Mouse (Mus musculus): ENCODE measurements around the gene Olfr382. TPM values are rescaled to one million over a fixed set of nuclear protein-coding genes. Genes with fewer than 3 reads are reported as not detected.
"Not testable (repeated sequence)": the region's sequence is repeated elsewhere in the genome, so short reads cannot be mapped to it uniquely, and the experiment has no call there.

Olfr382 gene
- not detected in 2 replicates for total RNA-seq (2021)
- long read RNA-seq, experiment 1: 0 reads
- long read RNA-seq, experiment 2: 0 reads

DNA sequence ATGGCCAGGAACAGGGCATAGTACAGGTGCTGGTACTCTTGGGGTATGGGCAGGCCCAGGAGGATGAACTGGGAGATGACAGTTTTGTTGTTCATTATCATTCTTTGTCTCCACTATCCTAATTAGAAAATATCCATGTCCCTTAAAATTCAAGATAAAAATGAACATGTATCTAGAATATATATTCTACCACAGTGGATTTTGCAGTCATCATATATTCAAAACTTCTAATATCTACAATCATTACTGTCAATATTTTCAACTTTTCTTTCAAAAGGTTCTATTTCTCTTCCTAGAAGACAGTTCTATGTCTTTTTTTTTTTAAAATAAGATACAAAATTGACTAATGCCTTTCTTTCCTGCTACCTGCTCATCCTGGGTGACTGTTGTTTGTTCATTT is at the start of gene Olfr382:
Gene Olfr382, minus strand, starts transcription at position 101 of the 400 bp plus-strand sequence.
- no peak for DNase-seq

DNA sequence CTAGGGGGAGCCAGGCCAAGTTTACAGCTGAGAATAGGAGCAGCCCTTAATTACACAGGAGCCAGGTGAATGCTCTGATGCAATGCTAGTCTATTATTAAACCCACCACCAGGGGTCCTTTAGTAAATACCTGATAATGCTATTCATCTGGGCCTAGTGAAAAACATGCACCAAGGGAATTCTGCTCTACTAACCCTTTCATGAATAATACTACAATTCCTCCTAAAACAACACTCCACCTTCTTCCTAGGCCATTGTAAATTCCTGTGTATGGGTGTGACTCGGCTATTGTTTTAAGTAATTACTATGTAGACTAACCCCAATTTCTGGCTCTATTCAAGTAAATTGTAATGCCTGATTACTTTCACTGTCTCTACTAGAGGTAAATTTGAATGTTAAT is 12.0 kb upstream of the Olfr382 start:
- DNase-seq: not testable (repeated sequence)

GRCm38 (mm10) chr11:73491503-73491902 is 25.5 kb downstream of the Olfr382 start, which contains the start of gene Olfr381:
Olfr381 (minus strand) TSS chr11:73491603.
- no peak for DNase-seq

Other genes with a start within 250 kb of the Olfr382 start
- gene Trpv3, start 249.8 kb downstream of the Olfr382 start, total RNA-seq (2021): 0.15 TPM in 2 replicates
- gene Aspa, start 187.6 kb downstream of the Olfr382 start, total RNA-seq (2021): 27.6 and 38.0 TPM in 2 replicates
- not detected in 2 replicates for gene Gm49340, start 187.5 kb downstream of the Olfr382 start, total RNA-seq (2021)
- gene Spata22, start 187.5 kb downstream of the Olfr382 start, total RNA-seq (2021): 2.0 and 3.0 TPM in 2 replicates
- gene Olfr20, start 166.4 kb downstream of the Olfr382 start, total RNA-seq (2021): not detected in 2 replicates
- gene Olfr376, start 146.0 kb downstream of the Olfr382 start, total RNA-seq (2021): not detected in 2 replicates
- gene Olfr1, start 117.6 kb downstream of the Olfr382 start, total RNA-seq (2021): not detected in 2 replicates
- gene Olfr378, start 88.7 kb downstream of the Olfr382 start, total RNA-seq (2021): not detected in 2 replicates
- not detected in 2 replicates for gene Olfr380, start 59.7 kb downstream of the Olfr382 start, total RNA-seq (2021)
- gene Olfr381, start 25.6 kb downstream of the Olfr382 start, total RNA-seq (2021): not detected in 2 replicates
- not detected in 2 replicates for gene Olfr385, start 75.8 kb upstream of the Olfr382 start, total RNA-seq (2021)
- not detected in 2 replicates for gene Olfr384, start 81.4 kb upstream of the Olfr382 start, total RNA-seq (2021)
- gene Zfp735, start 171.6 kb upstream of the Olfr382 start, total RNA-seq (2021): not detected in 2 replicates